Mouse (Mus musculus): ENCODE measurements around the gene Kcnip2.

Kcnip2 gene

DNA sequence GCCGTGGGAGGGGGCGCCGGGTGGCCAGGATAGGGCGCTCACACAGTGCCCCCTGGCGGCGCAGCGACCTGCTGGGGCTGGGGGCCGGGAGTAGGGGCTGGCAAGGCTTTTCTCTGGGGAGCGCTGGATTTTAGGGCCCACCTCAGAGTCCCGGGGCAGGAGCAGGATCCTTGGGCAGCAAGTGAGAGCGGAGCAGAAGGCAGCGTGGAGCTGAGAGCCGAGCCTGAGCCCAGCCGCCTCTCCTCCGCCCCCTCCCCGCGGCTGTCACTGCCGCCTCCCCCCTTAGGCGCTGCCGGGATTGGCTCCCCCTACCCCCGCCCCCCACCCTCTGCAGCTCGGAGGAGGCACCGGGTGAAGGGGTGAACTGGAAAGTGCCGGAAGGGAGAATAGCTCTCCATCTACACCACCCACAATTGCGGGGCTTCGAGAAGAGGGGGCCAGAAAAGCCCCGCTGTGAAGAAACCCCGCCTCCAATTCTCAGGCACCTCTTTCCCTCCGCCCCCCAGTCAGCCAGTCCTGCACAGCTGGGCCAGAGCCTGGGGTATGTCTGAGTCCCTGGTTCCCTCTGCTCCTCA lies at the start of gene Kcnip2:
Gene Kcnip2 (minus strand): TSS at position 231 of the 575 bp plus-strand sequence.
- in situ Hi-C loops (cut with MboI; ENCODE audit: low sequenced_read_pairs): loop anchor here (10.0 kb wide), 2 partner anchors 139 to 199 kb away; no protein-coding TSS in a partner anchor

DNA sequence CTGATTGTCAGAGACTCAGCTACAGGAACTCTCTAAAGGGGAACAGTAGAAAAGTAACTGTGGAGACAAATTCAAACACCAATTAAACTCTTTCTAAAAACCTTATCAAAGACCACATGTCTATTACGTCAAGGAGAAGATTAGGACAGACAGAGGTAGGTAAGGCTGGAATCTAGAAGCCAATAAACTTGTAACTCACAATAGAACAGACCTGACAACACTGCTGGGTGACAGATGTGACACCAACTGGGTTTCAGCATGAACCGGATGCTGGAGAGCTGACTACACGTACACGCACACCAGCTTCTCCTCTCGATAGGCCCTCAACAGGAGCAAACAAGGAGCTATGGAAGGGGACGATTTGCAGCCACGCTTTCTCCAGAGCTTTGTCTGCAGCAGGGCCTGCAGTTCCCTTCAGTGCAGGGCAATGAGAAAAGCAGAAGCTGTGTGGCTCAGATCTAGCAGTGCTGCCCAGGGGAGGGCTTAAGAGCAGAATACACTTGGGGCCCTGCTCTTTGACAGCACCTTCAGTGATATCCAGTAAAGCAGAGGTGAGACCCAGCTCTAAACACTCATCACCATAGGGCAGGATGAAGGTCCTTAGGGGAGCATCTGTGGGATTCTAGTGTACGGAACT lies 39.5 kb upstream of the Kcnip2 start:
- in situ Hi-C loops (cut with MboI; ENCODE audit: low sequenced_read_pairs): no loop called here

DNA sequence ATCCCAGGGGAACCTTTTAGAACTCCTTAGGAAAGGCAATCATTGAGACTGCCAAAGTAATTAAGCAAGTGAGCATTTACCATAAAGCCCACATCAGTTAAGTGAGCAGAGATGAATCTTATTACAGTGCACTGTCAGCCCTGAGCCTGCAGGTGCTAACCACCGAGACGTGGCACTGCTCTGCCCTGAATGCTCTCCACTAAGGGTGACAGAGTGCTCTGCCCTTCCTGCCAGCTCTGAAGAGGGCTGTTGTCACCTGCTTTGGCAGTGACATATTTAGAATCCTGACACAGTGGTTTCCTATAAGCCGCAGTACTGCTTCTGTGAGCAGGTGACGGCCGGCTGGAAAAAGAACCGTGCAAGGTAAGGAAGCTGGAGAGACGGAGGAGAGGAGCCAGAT lies 38.7 kb upstream of the Kcnip2 start:
- in situ Hi-C loops (cut with MboI; ENCODE audit: low sequenced_read_pairs): no loop called here

DNA sequence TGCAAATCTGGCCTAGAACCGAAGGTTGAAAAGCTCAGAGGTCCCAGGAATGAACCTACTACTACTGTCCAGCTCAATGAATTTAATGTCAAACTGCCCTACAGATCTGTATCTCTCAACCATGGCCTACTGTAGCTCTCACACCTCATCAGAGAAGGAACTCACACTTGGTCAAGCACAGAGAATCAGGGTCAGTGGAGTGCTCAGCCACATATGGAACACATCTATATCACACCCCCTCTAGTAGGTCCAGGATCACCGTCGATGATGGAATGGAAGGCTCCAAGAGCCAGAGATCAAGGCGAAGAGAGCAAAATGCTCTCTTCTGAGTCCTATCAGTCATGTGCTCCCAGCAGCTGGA lies 31.9 kb upstream of the Kcnip2 start:
- in situ Hi-C loops (cut with MboI; ENCODE audit: low sequenced_read_pairs): no loop called here

DNA sequence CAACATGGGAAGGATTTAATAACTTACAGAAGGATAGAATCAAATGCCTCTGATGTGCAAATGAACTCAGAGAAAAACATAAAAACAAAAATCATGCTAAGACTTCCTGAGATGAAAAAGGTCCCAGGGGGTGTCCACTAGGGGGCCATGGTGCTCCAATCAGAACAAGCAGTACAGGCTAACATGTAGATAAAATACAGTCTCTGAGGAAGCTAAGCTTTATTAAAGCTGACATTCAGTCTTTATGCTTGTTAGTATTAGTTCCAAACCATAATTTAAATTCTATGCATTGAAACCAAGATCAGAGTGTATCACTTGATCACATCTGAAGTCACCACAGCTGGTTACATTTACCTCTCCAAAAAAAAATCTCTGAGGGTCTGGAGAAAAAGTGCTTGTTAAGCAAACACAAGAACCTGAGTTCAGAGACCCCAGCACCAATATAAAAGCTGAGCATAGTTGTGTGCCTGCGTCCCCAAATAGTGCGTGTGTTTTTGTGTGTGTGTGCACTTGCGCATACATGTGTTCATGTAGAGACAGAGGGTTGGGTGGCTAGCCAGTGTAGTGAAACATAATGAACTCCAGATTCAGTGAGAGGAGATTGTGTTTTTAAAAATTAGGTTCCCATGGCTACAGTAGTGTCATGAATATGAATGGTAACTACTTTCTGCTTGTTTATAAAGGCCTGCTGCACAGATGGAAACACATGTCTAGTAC lies 31.3 kb upstream of the Kcnip2 start:
- in situ Hi-C loops (cut with MboI; ENCODE audit: low sequenced_read_pairs): no loop called here

DNA sequence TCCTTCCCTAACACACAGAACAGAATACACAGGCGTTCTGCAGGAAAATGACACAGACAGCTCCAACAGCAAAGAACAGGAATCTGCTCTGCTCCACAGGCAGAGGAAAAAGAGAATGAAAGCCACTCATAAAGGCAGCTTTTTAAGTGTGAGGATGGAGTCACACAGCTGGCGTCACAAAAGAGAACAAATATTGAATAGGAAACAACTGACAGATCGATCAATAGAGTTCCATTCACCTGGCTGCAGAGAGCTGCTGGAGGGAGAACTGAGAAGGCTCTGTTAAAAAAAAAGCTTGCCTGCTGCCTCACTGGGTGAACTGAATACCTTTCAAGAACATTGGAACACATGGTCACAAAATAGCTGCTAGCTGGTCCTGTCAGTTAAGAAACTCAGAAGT lies 28.3 kb upstream of the Kcnip2 start:
- in situ Hi-C loops (cut with MboI; ENCODE audit: low sequenced_read_pairs): no loop called here

DNA sequence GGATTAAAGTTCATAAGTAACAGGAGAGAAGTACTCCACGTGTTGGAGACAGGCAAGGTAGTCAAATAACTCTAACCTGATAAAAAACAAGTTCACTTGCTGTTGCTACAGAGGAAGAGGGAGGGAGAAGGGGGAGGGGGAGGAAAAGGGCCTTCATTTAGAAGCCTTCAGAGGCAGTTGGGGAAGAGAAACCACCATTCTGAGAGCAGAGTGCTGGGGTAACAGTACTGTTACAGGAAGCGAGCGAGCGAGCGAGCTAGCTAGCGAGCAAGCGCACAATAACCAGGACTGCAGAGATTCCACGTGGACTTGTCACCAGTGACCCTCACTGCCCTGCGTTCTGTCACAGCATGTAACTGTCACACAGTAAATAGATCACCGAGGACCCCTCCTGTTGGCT lies 27.6 kb upstream of the Kcnip2 start:
- in situ Hi-C loops (cut with MboI; ENCODE audit: low sequenced_read_pairs): no loop called here

DNA sequence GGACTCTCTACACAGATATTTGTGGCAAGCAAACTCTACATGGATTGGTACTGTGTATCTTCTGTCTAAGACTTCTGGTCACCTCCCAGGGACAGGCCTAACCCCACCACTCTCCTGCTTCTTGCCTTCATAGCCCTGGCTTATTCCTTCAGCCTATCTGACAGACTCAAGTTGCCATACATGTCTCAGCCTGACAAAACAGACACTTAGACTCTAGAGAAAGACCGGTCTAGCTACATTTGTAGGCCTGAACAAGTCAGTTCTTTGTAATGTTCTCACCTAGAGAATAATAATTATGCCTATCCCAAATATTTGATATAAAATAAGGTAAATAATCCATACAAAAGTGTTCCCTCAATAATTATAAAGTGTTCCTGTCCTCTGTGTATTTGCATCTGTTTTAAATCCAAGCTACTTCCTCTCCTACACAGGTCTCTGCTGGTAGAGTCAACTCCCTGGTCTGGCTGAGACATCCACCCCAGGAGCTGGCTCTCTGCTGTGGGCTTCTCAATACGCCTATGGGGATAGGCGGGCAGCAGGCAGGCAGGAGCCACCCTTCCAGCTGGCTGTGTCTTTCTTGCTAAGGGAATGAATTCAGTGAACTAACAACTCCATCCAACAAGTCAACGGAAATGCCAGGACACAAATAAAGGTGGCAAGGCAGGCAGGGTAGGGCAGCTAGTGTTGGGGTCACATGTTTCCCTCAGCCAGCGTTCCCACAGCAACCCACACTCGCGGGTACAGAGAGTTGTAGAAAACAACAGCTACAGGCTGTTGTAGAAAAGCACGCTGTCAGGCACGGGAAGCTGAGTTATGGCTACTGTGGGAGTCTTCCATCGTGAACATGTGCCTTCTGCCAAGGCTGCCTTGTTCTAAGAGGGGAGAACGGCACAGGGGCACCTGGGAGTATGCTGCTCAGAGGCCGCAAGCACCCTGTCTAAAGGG lies 21.5 kb upstream of the Kcnip2 start:
- in situ Hi-C loops (cut with MboI; ENCODE audit: low sequenced_read_pairs): no loop called here

DNA sequence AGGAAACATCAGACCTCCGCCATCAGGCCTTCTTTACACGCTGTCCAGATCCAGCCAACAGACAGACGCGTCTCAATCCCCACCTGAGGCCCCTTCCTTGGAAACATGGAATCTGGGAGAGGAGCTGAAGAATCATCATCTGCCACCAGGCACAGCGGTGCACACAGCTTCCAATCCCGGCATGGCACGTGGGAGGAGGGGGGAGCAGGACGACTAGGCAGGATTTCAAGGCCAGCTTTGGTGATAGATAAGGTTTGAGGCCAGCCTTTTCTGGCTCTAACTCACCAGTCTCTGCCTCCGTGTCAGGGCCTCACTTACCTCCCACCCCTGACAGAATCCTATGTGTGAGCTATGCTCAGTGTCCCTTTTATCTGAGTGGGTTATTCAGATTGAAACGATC lies 19.6 kb upstream of the Kcnip2 start:
- in situ Hi-C loops (cut with MboI; ENCODE audit: low sequenced_read_pairs): no loop called here

DNA sequence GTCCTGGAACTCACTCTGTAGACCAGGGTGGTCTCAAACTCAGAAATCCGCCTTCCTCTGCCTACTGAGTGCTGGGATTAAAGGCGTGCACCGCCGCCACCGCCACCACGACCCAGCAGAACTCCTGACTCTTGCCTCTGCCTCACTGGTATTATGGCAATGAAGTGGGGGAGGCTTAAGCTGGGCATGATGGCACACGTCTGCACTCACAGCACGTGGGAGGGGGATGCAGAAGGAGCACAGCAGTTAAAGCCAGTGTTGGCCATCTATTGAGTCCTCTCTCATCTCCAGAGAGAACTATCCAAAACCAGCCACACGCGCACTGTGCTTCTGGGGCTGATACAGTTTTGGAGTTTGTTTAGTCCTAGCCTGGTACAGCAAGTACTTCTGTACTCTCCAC lies 17.8 kb upstream of the Kcnip2 start:
- in situ Hi-C loops (cut with MboI; ENCODE audit: low sequenced_read_pairs): no loop called here

DNA sequence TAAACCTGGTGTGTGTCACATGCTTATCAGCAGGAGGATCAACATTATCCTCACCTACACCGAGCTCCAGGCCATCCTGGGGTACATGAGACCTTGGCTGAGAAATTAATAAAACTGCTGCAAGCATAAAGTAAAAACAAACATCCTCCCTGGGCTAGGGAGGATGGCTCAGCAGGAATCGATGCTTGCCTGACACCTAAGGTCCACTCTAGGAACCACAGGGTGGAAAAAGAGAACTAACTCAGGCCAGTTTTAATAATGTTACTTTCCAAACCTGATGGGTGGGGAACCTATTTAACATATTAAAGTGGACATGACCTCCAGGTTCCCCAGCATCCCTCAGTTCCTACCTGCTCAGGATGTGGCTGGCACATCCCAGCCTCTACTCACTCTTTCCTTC lies 14.8 kb upstream of the Kcnip2 start:
- in situ Hi-C loops (cut with MboI; ENCODE audit: low sequenced_read_pairs): no loop called here

DNA sequence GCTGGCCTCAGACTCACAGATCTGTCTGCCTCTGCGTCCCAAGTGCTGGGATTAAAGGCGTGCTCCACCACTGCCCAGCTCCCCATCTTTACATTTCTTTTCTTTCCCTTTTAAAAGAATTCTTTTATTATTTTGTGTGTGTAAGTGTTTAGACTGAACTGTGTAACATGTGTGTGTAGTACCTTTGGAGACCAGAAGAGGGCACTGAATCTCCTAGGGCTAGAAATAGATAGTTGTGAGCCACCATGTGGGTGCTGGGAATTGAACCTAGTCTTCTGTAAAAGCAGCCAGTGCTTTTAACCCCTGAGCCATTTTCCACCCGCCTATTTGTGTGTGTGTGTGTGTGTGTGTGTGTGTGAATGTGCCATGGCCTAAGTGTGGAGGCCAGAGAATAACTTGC lies 11.9 kb upstream of the Kcnip2 start:
- in situ Hi-C loops (cut with MboI; ENCODE audit: low sequenced_read_pairs): no loop called here

DNA sequence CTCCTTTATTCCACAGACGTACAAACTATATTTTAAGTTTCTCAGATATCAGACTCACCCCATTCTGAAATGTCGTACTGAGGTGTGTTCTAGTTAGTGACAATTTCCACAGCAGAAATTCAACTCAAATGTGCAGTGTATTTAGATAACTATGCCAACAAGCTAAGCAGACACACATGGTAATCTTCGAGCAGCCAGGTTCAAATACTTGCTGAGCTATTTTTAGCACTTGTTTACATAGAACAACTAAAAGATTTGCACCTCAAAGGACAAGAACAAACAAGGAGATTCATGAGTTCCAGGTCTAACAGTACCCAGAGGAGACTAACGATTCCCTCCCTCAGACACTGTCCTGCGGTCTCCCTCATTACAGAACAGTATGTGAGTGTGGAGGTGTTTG lies 11.3 kb upstream of the Kcnip2 start:
- in situ Hi-C loops (cut with MboI; ENCODE audit: low sequenced_read_pairs): no loop called here

DNA sequence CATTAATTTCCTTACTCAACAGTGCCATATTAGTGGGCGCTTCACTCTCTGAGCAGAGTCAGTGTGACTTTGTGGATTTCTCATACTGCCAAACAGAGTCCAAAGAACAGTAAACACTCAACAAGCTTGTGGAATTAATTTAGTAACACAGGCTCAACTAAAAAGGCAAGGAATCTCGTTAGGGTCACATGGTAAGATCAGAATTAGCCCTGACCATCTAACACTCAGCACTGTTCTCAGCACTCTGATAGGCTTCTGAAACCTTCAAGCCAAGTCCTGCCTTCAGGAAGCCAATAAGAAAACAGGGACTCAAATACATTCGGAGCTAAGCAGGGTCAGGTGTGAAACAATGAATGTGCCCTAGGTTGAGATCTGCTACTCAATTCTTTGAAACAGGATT lies 10.3 kb upstream of the Kcnip2 start:
- in situ Hi-C loops (cut with MboI; ENCODE audit: low sequenced_read_pairs): no loop called here

DNA sequence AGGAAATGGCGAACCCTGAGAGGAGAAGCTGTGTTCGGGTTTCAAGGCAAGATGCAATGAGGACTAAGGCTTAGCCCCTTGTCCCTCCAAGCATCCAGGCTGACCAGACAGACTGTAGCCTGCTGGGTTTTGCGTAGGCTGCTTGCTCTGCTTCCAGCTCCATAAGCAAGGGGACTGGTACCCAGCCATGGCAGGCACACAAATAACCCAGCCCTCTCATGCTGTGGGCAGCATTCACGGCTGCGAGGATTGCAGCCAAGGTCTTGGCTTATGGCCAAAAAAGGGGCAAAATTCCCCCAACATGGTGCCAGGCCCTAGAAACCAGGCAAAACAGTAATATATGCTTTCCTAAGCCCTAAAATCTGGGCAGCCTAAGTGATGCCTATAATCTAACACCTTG lies 6.0 kb upstream of the Kcnip2 start:
- in situ Hi-C loops (cut with MboI; ENCODE audit: low sequenced_read_pairs): no loop called here

DNA sequence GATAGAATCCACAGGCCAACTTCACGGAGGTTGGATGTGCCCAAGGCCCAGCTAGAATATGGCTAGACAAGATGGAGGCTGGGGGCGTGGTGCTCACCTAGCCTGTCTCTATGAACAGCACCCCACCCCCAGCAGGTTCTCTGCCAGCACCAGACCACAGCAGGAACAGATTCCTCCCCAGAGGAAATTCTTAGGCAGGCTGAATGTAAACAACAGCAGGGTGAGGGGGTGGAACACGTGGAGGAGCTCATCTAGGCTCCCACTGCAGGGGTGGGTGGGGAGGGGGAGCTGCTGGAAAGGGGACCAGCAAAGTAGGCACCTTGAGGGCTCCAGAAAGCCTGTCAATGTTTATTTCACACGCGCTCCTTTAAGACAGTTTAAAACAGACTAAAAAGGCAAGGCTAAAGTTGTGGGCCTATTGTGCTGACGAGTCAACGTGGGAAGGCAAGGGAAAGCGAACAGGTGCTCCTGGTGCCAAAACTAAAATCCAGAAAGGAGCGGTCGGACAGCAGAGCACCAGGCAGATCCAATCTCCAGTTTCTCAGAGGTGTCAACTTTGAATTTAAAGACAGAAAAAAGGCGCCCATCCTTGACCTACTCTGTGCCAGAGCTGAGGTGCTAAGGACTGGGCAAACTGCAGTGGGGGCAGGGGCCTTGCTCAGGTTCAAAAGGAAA lies 2.1 kb upstream of the Kcnip2 start:
- in situ Hi-C loops (cut with MboI; ENCODE audit: low sequenced_read_pairs): loop anchor here (10.0 kb wide), 2 partner anchors 137 to 197 kb away; no protein-coding TSS in a partner anchor

DNA sequence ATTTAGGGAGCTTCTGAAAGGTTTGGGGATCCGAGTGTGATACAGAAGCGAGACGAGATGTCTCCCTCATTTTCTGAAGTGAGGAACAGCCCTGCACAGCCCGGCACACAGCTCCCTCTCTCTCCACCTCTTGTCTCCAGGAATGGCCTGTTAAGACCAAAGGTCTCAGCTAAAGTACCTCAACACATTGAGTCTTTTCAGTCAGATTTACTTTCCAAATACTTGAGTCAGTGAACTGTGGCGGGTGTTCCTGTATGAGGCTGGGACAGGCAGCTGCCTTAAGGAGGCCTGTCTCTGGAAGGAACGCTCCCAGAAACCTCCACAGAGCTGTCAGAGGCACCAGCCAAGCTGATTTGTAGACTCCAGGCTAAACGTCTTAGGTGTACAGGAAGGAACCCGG lies 866 bp upstream of the Kcnip2 start:
- in situ Hi-C loops (cut with MboI; ENCODE audit: low sequenced_read_pairs): loop anchor here (10.0 kb wide), 2 partner anchors 138 to 198 kb away; no protein-coding TSS in a partner anchor

DNA sequence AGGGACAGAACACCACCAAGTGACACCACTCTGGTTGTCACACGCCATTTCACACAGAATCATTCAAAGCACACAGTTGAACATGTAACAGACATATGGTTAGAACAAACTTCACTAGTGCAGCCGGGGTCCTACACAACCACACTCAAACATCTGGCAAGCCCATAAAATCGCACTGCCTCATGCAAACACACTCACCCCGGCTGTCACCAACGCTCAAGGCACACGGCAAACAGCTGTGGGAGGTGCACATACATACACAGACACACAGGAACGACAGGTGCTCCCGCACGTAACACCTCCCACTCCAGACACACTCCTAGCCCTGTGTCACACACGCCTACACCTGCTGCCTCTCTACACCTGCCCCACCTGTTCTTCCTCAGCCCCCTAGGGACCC lies 691 bp downstream of the Kcnip2 start:
- in situ Hi-C loops (cut with MboI; ENCODE audit: low sequenced_read_pairs): loop anchor here (10.0 kb wide), 2 partner anchors 140 to 200 kb away; no protein-coding TSS in a partner anchor

DNA sequence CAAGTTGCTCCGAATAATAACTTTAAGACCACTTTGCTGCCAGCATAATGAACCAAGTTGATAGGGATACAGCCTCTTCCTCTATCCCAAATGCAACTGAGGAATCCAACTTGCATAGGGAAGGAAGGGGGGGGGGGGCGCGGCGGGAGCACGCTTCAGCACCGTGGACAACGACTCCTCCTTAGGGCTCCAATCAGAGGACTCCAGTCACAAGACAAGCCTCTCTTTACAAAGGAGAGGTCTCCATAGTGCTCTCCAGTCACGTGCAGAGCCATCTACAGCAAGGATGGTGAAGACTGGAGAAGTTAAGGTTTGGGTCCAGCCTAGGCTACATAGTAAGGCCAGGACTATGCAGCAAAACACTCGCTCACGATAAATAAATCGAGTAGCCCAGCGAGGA lies 2.1 kb downstream of the Kcnip2 start:
- in situ Hi-C loops (cut with MboI; ENCODE audit: low sequenced_read_pairs): loop anchor here (10.0 kb wide), 2 partner anchors 141 to 201 kb away; no protein-coding TSS in a partner anchor

DNA sequence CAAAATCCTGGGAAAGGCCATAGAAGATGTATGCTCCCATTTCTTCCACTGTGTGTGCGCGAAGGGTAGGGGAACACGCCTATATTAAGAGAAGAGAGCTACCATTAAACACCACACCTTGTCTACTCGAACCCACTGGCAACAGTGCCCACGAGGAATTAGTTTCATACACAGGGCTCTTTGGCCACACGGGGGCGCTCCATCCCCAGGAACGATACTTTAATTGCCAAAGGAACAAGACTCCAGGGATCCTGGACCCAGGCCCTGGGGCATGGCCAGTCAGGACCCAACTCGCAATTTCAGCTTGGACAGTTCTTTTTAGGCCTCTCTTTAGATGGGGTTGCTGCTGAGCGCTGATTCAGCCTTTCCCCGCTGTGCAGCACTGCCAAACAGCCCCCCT lies 2.6 kb downstream of the Kcnip2 start:
- in situ Hi-C loops (cut with MboI; ENCODE audit: low sequenced_read_pairs): loop anchor here (10.0 kb wide), 2 partner anchors 142 to 202 kb away; no protein-coding TSS in a partner anchor
